Mouse (Mus musculus): ENCODE results near the gene Psmc5.

DNA sequence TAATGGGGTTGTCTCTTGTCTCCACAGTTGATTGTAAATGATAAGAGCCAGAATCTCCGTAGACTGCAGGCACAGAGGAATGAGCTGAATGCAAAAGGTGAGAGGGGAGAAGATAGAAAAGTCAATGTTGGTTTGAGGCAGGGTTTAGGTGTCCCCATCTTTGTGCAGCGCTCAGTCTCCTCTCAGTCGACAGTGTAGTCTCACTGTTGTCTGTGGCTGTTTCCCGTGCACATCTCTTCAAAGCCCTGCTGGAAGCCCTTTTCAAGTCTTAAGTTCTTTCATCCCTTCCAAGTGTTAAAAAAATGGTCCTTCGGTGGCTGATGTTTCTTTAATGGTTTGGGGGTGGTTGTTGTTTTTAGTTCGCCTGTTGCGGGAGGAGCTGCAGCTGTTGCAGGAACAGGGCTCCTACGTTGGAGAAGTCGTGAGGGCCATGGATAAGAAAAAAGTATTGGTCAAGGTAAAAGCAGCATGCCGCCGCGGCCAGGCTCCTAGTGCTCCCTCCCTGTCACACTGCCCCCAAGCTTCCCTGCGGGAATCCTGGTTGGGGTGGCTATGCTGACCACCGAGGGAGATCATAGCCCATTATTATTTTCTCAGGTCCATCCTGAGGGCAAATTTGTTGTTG, 5.0 kb downstream of the Psmc5 start:
- no peak for TF ChIP-seq CTCF (IDR thresholded peaks at IDR 0.05; ENCODE audit: low read depth)
- no peak for TF ChIP-seq EP300 (IDR thresholded peaks at IDR 0.05; ENCODE audit: low read depth)
